Mouse (Mus musculus) T-cell, adult 2 months (primary cell): ENCODE data around the gene B4galt7.
"Not testable (repeated sequence)": the region's sequence is repeated elsewhere in the genome, so short reads cannot be mapped to it uniquely, and the experiment has no call there.

Source experiments
- DNase-seq: peaks from one replicate; pipeline ENCODE4 v3.0.0; 2022; ENCODE audit warnings: low spot score

B4galt7 gene

DNA sequence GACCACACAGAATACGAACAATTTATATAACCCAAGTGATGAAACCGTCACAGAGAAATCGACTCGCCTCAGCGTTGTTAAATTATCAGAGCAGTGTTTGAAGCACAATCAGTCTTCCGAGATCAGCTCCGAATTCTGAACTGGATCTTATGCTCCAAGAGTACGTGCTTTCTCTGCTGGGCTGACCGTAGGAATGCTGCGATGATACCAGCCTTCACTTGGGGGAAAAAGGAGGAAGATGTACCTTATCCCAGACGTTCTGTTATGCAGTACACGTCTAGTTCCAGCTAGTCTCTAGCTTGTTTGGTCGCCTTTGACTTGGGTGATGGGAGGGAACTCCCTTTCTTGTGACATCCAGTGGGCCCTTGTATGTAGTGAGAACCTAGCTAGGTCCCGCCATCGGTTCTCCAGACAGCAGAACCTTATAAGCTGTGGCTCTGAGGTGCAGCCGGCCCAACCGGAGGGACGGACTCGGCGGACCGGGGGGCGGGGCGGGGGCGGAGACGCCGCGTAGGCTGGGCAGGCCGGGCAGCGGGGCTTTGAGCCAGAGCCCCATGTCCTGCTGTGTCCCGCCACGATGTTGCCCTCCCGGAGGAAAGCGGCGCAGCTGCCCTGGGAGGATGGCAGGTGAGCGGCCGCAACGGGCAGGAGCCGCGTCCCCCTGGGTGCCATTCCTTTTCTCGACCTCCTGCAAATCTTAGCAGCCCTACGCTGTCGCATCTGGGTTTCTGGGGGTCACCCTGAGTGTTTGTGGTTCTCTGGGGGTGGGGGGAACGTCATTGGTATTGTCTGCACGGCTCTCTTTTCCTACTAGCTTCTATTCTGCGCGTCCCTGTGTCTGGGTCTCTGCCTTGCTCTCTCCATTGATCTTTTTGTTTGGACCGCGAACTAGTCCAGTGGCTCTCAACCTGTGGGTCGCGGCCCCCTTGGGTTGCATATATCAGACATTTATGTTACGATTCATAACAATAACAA lies at the start of gene B4galt7:
B4galt7 (plus strand) TSS at position 331 of the 975 bp plus-strand sequence.
- peak; percentile 72 for DNase-seq

DNA sequence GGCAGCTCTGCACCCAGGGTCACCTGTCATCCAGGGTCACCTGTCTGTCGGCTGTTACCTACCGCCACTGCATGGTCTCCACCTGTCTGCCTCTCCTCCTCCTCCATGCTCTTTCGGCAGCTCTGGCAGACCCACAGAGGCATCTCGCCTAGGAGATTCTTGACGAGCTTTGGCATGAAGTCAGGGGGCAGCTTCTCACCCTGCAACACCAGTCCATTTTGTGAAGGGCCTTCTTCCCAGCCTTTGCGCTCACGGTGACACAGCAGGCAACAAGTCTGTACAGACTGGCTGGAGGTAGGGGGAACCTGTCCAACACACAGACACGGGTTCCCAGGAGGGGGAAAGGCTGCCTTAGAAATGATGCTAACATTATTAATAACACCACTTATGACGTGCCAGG lies 43.8 kb upstream of the B4galt7 start:
- no peak for DNase-seq

- no peak for DNase-seq
Measured at GRCm38 (mm10) chr13:55557499-55557898, 42.2 kb upstream of the B4galt7 start.

GRCm38 (mm10) chr13:55563266-55563879 lies 36.3 kb upstream of the B4galt7 start:
- no peak for DNase-seq

- no peak for DNase-seq
Measured at GRCm38 (mm10) chr13:55567001-55567400, 32.7 kb upstream of the B4galt7 start.

DNA sequence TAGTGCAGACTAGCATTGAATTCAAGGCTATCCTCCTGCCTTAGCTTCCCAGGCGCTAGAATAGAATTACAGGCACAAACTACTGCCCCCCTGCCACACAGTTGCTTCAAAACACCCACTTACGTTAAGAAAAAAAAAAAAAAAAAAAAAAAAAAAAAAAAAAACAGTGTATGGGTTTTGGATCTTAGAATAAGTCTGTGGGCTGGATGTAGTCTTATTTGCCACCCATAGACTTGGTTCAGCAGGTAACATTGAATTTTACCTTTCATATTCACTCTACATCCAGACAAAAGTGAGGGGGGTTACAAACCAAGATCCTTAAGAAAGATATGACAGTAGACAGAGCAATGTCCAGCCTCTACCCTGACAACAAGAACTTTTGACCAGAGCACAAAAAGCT lies 31.7 kb upstream of the B4galt7 start:
- no peak for DNase-seq

DNA sequence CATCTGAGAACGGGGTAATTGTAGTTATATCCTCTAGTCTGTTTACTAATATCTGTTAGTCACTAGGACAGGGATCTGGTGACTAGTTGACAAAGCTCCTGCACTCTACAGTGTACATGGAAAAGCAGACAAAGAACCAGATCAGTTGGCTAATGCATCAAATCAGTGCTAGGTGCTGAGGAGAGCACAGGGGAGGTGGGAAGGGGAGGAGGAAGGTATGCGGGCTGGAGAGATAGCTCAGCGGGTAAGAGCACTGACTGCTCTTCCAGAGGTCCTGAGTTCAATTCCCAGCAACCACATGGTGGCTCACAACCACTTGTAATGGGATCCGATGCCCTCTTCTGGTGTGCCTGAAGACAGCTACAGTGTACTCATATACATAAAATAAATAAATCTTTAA lies 31.2 kb upstream of the B4galt7 start:
- not testable (repeated sequence) for DNase-seq

GRCm38 (mm10) chr13:55569726-55570285 lies 29.9 kb upstream of the B4galt7 start:
- no peak for DNase-seq

- DNase-seq, result no peak
Measured at GRCm38 (mm10) chr13:55570286-55570973, 29.3 kb upstream of the B4galt7 start.

- DNase-seq, result peak; percentile 92
Measured at GRCm38 (mm10) chr13:55571027-55571751, 28.5 kb upstream of the B4galt7 start, which contains the start of gene Fam193b. TSS of gene Fam193b (minus strand) at chr13:55571120.

DNA sequence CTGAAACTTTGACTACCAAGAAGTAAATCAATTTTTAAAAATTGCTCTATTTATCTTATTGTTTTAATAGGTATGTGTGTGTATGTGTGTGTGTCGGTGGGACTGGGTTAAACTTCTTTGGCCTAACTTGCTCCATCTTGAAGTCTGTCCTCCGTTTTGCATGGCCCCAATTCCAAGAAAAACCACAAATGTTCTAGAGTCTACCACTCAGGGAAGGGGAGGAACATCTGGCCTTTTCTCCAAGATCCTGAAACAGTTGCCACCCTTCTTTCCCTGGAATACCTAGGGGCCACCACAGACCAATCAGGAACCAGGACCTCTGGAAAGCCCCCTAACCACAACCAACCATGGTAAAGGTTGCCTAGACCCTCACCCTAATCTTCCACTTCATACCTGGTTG lies 27.7 kb upstream of the B4galt7 start:
- no peak for DNase-seq

- no peak for DNase-seq
Measured at GRCm38 (mm10) chr13:55573432-55573831, 26.3 kb upstream of the B4galt7 start, which contains the start of gene Tmed9. TSS of gene Tmed9 (plus strand) at chr13:55573732.

DNA sequence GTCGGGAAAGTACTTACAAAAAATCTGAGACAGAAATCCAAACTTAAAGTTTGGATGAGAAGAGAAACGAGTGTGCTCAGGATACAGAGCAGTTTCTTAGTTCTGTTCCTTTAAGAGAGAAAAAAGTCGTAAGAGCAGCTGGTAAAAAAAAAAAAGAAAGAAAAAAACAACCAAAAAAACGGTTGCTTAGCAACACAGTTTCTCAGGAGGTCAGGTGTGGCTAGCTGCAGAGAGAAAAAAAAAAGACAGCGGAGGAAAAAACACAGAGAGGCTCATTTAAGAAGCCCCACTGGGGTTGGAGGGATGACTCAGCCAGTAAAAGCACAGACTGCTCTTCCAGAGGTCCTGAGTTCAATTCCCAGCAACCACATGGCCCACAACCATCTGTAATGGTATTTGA lies 25.4 kb upstream of the B4galt7 start:
- no peak for DNase-seq

DNA sequence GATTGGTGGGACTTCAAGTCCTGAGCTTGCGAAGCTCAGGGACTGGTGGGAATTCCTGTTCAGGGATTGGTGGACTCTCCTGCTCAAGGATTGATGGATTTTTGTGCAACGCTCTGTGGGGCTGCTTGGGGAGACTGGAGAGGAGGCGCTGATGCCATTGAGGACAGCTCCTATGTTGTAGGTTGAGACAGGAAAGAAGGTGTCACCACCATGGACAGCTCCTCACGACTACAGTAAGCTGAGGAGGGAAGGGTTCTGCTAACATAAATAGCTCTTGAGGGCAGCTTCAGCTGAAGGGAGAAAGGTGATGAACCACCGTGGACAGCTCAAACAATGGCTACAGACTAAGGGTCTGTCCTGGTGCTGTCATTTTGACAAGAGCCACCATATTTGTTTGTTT lies 23.8 kb upstream of the B4galt7 start:
- no peak for DNase-seq

GRCm38 (mm10) chr13:55576872-55577271 lies 22.8 kb upstream of the B4galt7 start:
- not testable (repeated sequence) for DNase-seq

- no peak for DNase-seq
Measured at GRCm38 (mm10) chr13:55578086-55578485, 21.6 kb upstream of the B4galt7 start.

GRCm38 (mm10) chr13:55591961-55592490 lies 7.7 kb upstream of the B4galt7 start:
- DNase-seq, result no peak

GRCm38 (mm10) chr13:55592512-55593253 lies 7.0 kb upstream of the B4galt7 start:
- peak; percentile 98 for DNase-seq

DNA sequence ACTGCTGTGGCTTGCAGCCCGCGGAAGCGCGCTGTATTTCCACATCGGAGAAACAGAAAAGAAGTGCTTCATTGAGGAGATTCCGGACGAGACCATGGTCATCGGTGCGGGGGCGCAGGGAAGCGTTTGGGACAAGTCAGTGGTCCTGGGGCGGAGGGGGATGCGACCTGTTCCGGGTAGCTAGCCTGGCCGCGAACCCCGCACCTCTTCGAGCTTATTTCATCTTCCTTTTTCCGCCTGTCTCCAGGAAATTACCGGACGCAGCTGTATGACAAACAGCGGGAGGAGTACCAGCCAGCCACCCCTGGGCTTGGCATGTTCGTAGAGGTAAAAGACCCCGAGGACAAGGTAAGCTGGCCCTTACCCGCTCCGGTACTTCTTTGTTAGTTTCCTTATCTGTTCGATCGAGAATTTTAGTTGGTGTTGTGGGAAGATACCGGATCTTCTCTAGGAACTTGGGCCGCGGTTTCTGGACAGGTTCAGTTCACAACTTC lies 6.4 kb upstream of the B4galt7 start:
- no peak for DNase-seq

DNA sequence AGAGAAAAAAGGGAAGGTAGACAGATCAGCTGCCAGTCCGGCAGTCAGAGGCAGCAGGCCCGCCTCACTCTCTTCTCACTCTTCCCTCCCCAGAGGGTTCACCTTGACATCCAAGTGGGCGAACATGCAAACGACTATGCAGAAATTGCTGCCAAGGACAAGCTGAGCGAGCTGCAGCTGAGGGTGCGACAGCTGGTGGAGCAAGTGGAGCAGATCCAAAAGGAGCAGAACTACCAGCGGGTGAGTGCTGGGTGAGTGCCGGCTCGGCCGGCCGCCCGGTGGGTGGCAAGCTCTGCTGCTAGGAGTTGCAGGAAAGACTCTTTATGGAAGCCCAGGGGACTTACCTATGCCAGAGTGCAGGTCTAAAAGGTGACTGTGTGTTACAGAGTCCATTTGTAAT lies 4.3 kb upstream of the B4galt7 start:
- DNase-seq, result no peak
